Mouse (Mus musculus) gastrocnemius, adult 18-20 months (tissue): ENCODE data around the gene Tial1. TPM values are rescaled to one million over a fixed set of nuclear protein-coding genes. Genes with fewer than 3 reads are reported as not detected.

ENCODE experiments used
- DNase-seq: peaks from one replicate; pipeline ENCODE4 v3.0.0; 2021; ENCODE audit warnings: low spot score
- total RNA-seq, 2 experiments: library from RNA; stranded (reverse); gene quantifications; 2 replicates each; pipeline ENCODE4 v1.2.3; 2021

The Tial1 gene
- total RNA-seq, 2 experiments from 2014 or later = 41.1 to 42.5 TPM

GRCm38 (mm10) chr7:128417226-128417929 lies 44.1 kb downstream of the Tial1 start:
- DNase-seq = no peak

GRCm38 (mm10) chr7:128416664-128417063 lies 44.9 kb downstream of the Tial1 start:
- DNase-seq = no peak

GRCm38 (mm10) chr7:128414433-128414832 lies 47.1 kb downstream of the Tial1 start:
- no peak for DNase-seq

- DNase-seq = no peak
Measured at GRCm38 (mm10) chr7:128412071-128412833, 49.3 kb downstream of the Tial1 start.

- DNase-seq = no peak
Measured at GRCm38 (mm10) chr7:128410708-128411413, 50.7 kb downstream of the Tial1 start.

- no peak for DNase-seq
Measured at GRCm38 (mm10) chr7:128408265-128408664, 53.3 kb downstream of the Tial1 start.

- no peak for DNase-seq
Measured at GRCm38 (mm10) chr7:128403988-128404387, 57.5 kb downstream of the Tial1 start.

- DNase-seq = no peak
Measured at GRCm38 (mm10) chr7:128403586-128403985, 57.9 kb downstream of the Tial1 start.

- no peak for DNase-seq
Measured at GRCm38 (mm10) chr7:128403128-128403527, 58.4 kb downstream of the Tial1 start.

- DNase-seq = no peak
Measured at GRCm38 (mm10) chr7:128402577-128402976, 58.9 kb downstream of the Tial1 start.

- DNase-seq = no peak
Measured at GRCm38 (mm10) chr7:128398664-128399063, 62.9 kb downstream of the Tial1 start.

- no peak for DNase-seq
Measured at GRCm38 (mm10) chr7:128397066-128397465, 64.5 kb downstream of the Tial1 start.

GRCm38 (mm10) chr7:128393756-128394155 lies 67.8 kb downstream of the Tial1 start:
- DNase-seq = no peak

GRCm38 (mm10) chr7:128392972-128393314 lies 68.6 kb downstream of the Tial1 start:
- no peak for DNase-seq

- DNase-seq = no peak
Measured at GRCm38 (mm10) chr7:128392071-128392971, 69.2 kb downstream of the Tial1 start.

GRCm38 (mm10) chr7:128391267-128392057 lies 70.1 kb downstream of the Tial1 start:
- no peak for DNase-seq
